Mouse (Mus musculus): ENCODE results near the gene E2f2.

DNA sequence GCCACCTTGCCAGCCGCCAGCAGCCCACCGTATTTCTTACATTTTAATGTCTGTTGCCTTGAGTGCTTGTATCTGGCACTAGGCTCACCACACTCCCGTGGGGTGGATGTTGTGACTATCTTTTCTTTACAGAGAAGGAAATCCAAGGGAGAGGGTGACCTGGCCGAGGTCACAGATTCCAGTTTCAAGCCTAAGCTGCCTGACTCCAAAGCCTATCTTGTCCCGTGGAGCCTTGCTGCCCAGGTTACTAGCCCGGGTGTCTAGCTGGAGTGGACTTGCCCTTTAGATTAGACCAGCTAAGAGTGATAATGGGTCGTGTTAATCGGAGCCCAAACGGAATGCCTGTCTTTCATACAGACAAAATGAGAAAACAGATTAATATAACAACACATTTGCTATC, 38.4 kb upstream of the E2f2 start:
- TF ChIP-seq POLR2A (IDR thresholded peaks at IDR 0.05; ENCODE audit: borderline replicate concordance, extremely low read depth, insufficient read depth, insufficient read length, poor library complexity, severe bottlenecking) (no peak), CTCF (IDR thresholded peaks at IDR 0.05; ENCODE audit: borderline replicate concordance, extremely low read depth, insufficient read depth, insufficient read length) (no peak)

Measured in brain, embryonic 14.5 days (tissue).